Mouse (Mus musculus) megakaryocyte-erythroid progenitor cell, adult 5-6 weeks (primary cell): ENCODE data around the gene Mapk7. TPM values are rescaled to one million over a fixed set of nuclear protein-coding genes. Genes with fewer than 3 reads are reported as not detected.
A peak's percentile ranks its signal among the peaks of the same experiment; 100 is the strongest.

Experiments used
- ATAC-seq: replicated peaks from 2 replicates; pipeline ENCODE4 v1.8.0; 2016; ENCODE audit warnings: mild to moderate bottlenecking, inconsistent platforms; ENCODE audit not compliant: severe bottlenecking, poor library complexity, low FRiP score, low TSS enrichment
- total RNA-seq, 2 experiments: library from RNA; stranded (forward) in 1 of 2; stranded (reverse) in 1 of 2; fragments of 200-1000, 215-1000 nt in 1 of 2; fragments of >200 nt in 1 of 2; fragmentation: Nextera tagmentation in 1 of 2; gene quantifications; 2 replicates each; pipeline ENCODE4 v1.2.3; 2014 to 2017

Mapk7 gene
- total RNA-seq, 2 experiments from 2014 or later = 6.8 to 9.5 TPM

- peak; percentile 56 for ATAC-seq
Observed at GRCm38 (mm10) chr11:61493525-61494128, 579 bp downstream of the Mapk7 start.

- ATAC-seq = no peak
Observed at GRCm38 (mm10) chr11:61492749-61493401, 1.3 kb downstream of the Mapk7 start.

GRCm38 (mm10) chr11:61490944-61491520 is 3.2 kb downstream of the Mapk7 start:
- no peak for ATAC-seq

GRCm38 (mm10) chr11:61489874-61490273 is 4.3 kb downstream of the Mapk7 start:
- ATAC-seq = no peak

GRCm38 (mm10) chr11:61489085-61489484 is 5.1 kb downstream of the Mapk7 start:
- no peak for ATAC-seq

- ATAC-seq = no peak
Observed at GRCm38 (mm10) chr11:61487936-61488335, 6.3 kb downstream of the Mapk7 start.

GRCm38 (mm10) chr11:61487401-61487800 is 6.8 kb downstream of the Mapk7 start:
- no peak for ATAC-seq

GRCm38 (mm10) chr11:61486458-61487219 is 7.6 kb downstream of the Mapk7 start:
- no peak for ATAC-seq

GRCm38 (mm10) chr11:61485541-61486457 is 8.4 kb downstream of the Mapk7 start:
- ATAC-seq = no peak

GRCm38 (mm10) chr11:61484613-61485540 is 9.3 kb downstream of the Mapk7 start, which contains the start of gene Mfap4:
Gene Mfap4, plus strand, starts transcription at chr11:61485431.
- ATAC-seq = no peak

GRCm38 (mm10) chr11:61484256-61484612 is 10.0 kb downstream of the Mapk7 start:
- no peak for ATAC-seq

- no peak for ATAC-seq
Observed at GRCm38 (mm10) chr11:61483226-61483845, 10.9 kb downstream of the Mapk7 start.

GRCm38 (mm10) chr11:61481239-61482090 is 12.7 kb downstream of the Mapk7 start:
- no peak for ATAC-seq

GRCm38 (mm10) chr11:61478788-61479187 is 15.4 kb downstream of the Mapk7 start:
- ATAC-seq = no peak

GRCm38 (mm10) chr11:61477566-61478508 is 16.4 kb downstream of the Mapk7 start:
- ATAC-seq = no peak
